Mouse (Mus musculus) layer of hippocampus, adult 9-11 months (tissue): ENCODE measurements around the gene Kdm2b.

Experiments used
- DNase-seq: peaks from one replicate; pipeline ENCODE4 v3.0.0; 2022

Kdm2b gene

DNA sequence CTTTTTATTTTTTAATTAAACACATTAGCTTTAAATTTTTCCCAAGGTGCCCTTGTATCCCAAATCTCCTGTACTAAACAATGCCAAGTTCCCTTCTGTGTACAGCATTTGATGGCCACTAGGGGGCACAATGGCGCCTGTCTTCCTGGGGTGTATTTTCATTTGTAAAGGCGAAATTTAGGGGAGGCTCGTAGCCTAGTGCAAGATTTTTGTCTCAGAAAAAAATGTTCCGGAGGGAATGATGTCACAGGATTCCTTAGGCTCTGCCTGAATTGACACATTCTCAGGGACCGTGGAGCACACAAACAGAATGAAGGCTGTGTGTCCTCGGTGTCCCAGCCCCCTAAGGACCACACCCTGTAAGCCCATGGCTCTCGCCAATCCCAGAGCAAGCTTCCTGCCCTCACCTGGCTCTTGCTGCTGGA lies 64.1 kb downstream of the Kdm2b start:
- peak; percentile 64 for DNase-seq

DNA sequence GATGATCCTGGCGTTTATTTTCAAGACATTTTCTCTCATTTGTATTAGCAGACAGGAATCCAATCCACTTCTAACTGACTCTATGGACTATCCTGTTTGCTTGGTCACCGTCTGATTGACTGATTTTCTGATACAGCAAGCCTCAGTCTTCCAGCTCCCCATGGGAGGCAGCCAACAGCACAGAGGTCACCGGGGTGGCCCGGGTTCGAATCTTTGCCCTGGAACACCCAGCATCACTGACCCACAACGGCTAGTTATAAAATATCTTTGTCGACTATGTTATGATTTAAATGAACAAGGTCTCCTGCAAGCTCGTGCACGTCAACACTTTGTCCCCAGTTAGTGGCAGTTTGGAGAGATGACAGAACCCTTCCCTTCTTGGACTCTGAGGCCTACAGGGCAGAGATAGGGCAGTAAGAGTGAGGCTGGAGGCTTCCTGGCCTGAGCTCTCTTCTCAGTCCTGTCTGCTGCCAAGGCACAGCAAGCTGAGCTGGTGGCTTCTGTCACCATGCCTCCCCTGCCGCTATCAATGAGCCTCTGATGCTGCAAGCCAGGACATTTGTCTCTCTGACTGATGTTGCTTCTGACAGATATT lies 65.7 kb downstream of the Kdm2b start:
- DNase-seq, result no peak

- no peak for DNase-seq
Measured at GRCm38 (mm10) chr5:122921941-122922340, 67.7 kb downstream of the Kdm2b start.

GRCm38 (mm10) chr5:122920557-122920956 lies 69.1 kb downstream of the Kdm2b start:
- DNase-seq, result no peak

GRCm38 (mm10) chr5:122917982-122918711 lies 71.5 kb downstream of the Kdm2b start:
- DNase-seq, result no peak

DNA sequence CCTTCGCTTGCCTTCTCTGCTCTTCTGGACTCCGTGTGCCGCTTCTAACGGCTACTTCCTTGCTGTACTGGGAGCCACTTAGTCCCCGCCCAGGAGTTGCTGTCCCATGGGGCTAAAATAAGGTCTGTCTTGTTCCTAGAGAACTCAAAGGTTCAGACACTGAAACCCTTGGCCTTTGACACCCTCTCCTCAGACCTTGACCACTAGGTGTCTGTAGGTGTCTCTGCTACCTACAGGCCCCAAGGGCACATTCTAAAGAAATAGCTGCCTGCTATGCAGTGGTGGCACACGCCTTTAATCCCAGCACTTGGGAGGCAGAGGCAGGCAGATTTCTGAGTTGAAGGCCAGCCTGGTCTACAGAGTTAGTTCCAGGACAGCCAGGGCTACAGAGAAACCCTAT lies 73.5 kb downstream of the Kdm2b start:
- DNase-seq, result no peak

DNA sequence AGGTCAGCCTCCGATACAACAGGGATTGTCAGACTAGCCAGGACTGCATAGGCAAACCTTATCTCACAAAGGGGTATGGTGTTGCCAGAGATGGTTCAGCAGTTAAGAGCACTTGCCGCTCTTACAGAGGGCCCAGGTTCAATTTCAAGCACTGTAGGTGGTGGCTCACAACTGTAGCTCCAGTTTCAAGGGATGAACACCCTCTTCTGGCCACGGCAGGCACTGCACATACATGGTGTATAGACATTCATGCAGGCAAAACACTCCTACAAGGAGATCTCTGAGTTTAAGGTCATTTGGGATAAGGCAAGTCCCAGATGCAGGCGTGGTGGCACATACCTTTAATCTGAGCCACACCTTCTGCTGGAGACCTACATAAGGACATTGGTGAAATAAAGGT lies 76.8 kb downstream of the Kdm2b start:
- DNase-seq, result no peak

DNA sequence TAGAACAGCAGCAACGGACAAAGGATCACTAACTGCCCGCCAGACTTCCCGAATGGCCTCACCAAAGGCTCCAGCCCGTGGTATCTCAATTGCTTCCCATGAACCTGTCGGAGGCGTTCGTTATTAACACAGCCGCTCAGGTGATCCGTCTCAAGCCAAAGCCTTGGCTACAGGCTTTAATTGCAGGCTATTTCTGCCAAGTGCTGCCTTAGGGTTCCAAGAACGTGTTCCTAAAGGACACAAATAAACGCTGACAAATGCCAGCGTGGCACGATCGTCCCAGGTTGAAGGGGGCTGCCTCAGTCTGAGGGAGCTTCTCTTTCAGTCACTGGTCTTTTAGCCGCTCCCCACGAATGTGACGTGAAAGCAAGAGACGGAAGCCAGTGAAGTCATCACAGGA lies 80.1 kb downstream of the Kdm2b start:
- no peak for DNase-seq

GRCm38 (mm10) chr5:122908001-122908400 lies 81.6 kb downstream of the Kdm2b start:
- DNase-seq, result no peak

DNA sequence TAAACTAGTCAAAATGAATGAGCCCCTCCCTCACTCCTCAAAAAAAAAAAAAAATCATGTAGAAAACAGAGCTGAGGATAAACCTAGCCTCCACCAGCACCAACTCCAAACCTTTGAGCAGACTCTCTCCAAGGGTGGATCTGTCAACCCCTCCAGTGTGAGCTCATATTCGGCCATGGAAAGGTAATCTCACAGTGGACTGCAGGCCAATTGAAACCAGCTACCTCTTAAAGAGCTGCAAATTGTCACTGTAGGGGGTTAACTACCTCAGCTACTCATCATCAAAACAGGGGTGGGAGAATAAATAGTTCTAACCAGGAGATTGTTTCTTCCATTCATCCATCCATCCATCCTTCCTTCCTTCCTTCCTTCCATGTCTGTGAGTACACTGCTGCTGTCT lies 82.4 kb downstream of the Kdm2b start:
- DNase-seq, result no peak

GRCm38 (mm10) chr5:122903165-122903564 lies 86.5 kb downstream of the Kdm2b start:
- DNase-seq, result no peak

DNA sequence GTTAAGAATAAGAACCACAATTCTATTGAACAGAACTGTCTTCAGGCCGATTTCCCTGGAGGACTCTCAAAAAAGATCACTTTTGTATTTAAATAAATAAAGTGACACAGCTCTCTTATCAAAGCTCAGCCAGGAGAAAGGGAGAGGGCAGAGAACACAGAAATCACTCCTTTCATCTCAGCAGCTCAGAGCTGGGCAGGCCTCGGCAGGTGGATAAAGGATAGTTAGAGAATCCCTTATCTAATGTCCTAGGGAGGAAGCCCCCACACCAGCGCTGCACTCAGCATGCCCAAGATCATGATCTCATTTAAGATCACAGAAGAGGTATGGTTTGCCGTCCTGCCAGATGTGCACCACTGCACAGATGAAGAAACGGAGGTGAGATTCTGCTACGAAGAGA lies 87.4 kb downstream of the Kdm2b start:
- no peak for DNase-seq

DNA sequence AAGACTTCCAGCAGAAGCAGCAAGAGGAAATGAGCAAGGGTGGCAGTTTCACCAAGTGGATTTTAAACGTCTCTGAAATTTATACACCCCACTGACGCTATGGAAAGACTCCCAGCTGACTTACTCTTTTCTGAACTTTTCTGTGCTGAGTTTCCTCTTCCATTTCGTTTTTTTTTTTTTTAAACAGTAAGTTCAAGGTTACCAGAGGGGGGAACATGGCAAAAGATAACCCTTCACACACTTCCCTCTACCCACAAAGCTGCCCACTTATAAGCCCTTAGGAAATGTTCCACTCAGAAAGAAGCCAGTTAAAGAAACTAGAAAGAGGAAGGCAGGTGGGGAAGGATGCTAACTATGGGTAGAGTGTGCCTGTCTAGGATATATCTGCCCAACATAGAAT lies 88.0 kb downstream of the Kdm2b start:
- DNase-seq, result no peak

DNA sequence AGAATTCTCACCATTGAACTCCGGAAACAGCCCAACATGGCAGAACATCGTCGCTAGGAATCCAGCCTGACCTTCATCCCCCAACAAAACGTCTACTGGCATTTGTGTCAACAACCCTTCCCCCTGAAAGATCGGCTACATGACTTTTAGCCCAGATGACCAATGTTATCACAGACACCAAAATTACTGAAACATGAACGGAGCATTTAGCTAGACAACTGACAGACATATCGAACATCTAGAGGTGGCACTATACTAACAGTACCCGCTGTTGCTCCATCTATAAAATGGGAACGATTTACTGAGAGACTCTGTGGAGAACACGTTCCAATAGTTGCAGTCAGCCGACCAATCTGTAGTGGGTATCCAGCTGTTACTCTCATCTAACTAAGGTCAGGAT lies 88.4 kb downstream of the Kdm2b start:
- no peak for DNase-seq

- DNase-seq, result no peak
Measured at GRCm38 (mm10) chr5:122900558-122901171, 89.0 kb downstream of the Kdm2b start.

- peak; percentile 92 for DNase-seq
Measured at GRCm38 (mm10) chr5:122899777-122900557, 89.7 kb downstream of the Kdm2b start.

GRCm38 (mm10) chr5:122898963-122899776 lies 90.5 kb downstream of the Kdm2b start:
- no peak for DNase-seq

- DNase-seq, result no peak
Measured at GRCm38 (mm10) chr5:122898153-122898552, 91.5 kb downstream of the Kdm2b start.

DNA sequence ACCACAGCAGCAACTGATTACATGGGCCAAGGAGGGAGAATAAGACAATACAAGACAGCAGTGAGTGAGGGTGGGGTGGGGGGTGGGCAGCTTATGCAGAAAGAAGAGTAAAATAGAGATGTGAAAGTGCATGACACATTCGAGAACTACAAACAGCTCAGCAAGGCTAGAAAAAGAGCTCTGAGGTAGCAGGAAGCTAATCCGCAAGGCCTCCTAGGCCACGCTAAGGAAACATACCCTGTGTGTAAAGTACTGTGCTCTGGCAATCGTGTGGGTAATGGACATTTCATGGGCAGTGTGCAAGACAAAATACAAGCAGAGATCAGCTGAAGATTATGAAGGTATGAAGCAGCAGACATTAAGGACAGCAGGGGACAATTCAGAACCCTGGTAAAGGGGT lies 94.8 kb downstream of the Kdm2b start:
- DNase-seq, result no peak

GRCm38 (mm10) chr5:122894007-122894637 lies 95.5 kb downstream of the Kdm2b start:
- peak; percentile 54 for DNase-seq

GRCm38 (mm10) chr5:122893270-122893669 lies 96.4 kb downstream of the Kdm2b start:
- no peak for DNase-seq

DNA sequence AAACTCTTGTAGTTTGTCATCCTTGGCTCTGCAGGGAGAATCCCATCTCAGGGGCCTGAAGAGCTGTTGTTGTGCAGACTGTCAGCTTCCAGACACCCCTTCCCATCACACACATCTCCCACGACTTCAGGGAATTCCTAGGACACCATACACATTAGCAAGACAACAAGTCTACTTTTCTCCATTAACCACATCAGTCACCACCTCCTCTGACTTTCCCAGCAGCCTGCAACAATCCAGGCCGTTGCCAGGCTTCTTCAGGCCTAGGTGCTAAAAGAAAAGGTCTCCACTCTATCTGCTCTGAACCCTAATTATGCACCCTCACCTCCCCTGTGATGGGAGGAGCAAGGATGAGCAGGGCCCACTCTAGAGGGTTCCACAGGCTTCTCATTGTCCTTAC lies 99.2 kb downstream of the Kdm2b start:
- DNase-seq, result no peak
